Mouse (Mus musculus) kidney, postnatal 0 days (tissue): ENCODE data around the gene Tenm4. TPM values are rescaled to one million over a fixed set of nuclear protein-coding genes. Genes with fewer than 3 reads are reported as not detected.
A peak's percentile ranks its signal among the peaks of the same experiment; 100 is the strongest.

Experiments used
- ATAC-seq: fragments of 200-750 bp; cut with Nextera tagmentation; replicated peaks from 2 replicates; pipeline ENCODE4 v1.8.0; 2017; ENCODE audit warnings: low read depth, moderate number of reproducible peaks, moderate TSS enrichment, moderate library complexity; ENCODE audit not compliant: low FRiP score
- DNase-seq: peaks from one replicate; pipeline ENCODE4 v3.0.0-alpha.2; 2016; ENCODE audit warnings: low spot score
- H3K27ac ChIP-seq: fragments of 300-500 bp; sonication (generic); 2 replicates; pipeline ENCODE4 v1.5.1; 2014; ENCODE audit warnings: mild to moderate bottlenecking
- H3K27me3 ChIP-seq: fragments of 300-500 bp; sonication (generic); 2 replicates; pipeline ENCODE4 v1.6.1; 2014; ENCODE audit warnings: low read length, mixed read lengths; ENCODE audit not compliant: insufficient read depth
- H3K36me3 ChIP-seq: fragments of 300-500 bp; sonication (generic); 2 replicates; pipeline ENCODE4 v1.6.1; 2014; ENCODE audit warnings: low read length, mixed read lengths; ENCODE audit not compliant: insufficient read depth
- H3K4me1 ChIP-seq: fragments of 300-500 bp; sonication (generic); replicated peaks from 2 replicates; pipeline ENCODE4 v1.6.1; 2014; ENCODE audit warnings: antibody characterized with exemption, low read length, mixed read lengths; ENCODE audit not compliant: insufficient read depth
- H3K4me2 ChIP-seq: fragments of 300-500 bp; sonication (generic); 2 replicates; pipeline ENCODE4 v1.6.1; 2014; ENCODE audit warnings: mild to moderate bottlenecking, low read length, moderate library complexity, mixed read lengths
- H3K4me3 ChIP-seq: fragments of 300-500 bp; sonication (generic); replicated peaks from 2 replicates; pipeline ENCODE4 v1.5.1; 2014; ENCODE audit warnings: low read depth, low read length
- H3K9ac ChIP-seq: fragments of 300-500 bp; sonication (generic); 2 replicates; pipeline ENCODE4 v1.6.1; 2014; ENCODE audit warnings: low read depth, low read length
- H3K9me3 ChIP-seq: fragments of 300-500 bp; sonication (generic); replicated peaks from 2 replicates; pipeline ENCODE4 v1.6.1; 2016; ENCODE audit warnings: low read length, inconsistent platforms, mixed read lengths
- CTCF ChIP-seq: IDR thresholded peaks from 2 replicates; pipeline ENCODE4 v1.5.1; 2016; ENCODE audit warnings: antibody characterized with exemption, low read depth, mild to moderate bottlenecking, moderate library complexity
- WGBS: fragments of 180-500 bp; shearing (Covaris S2); extraction: QIAGEN DNeasy Blood & Tissue Kit; methylation state at CpG from one replicate; pipeline ENCODE4 v1.1.7; 2014; 5-methylcytosine and 5-hydroxymethylcytosine counted together
- polyA plus RNA-seq: library from polyadenylated mRNA; unstranded; fragments of >200 nt; fragmentation: Nextera tagmentation; extraction: Ambion mirVana; gene quantifications from 2 replicates; pipeline ENCODE4 v1.2.1, GENCODE M21; 2015

Tenm4 gene
- polyA plus RNA-seq, 1 experiment from 2014 or later, result 22.6 TPM

- no peak for TF ChIP-seq CTCF
- Histone ChIP-seq H3K4me3 (no peak overlapping the region), H3K9ac (no peak overlapping the region), H3K9me3 (no peaks in the 10 kb centered on the region), H3K36me3 (no peaks in the 10 kb centered on the region), H3K27me3 (no peaks in the 10 kb centered on the region), H3K4me1 (peaks cover 7% of the 10 kb centered on the region), H3K27ac (peak overlapping the region; percentile 55), H3K4me2 (no peak overlapping the region)
- WGBS, result 83% methylated on average over 17 of the region's 17 CpGs
- no peak for ATAC-seq
- no peak for DNase-seq
Observed at GRCm38 (mm10) chr7:96773585-96774225, 602.7 kb downstream of the Tenm4 start.

GRCm38 (mm10) chr7:96775080-96775486, 604.0 kb downstream of the Tenm4 start:
- no peak overlapping the region for H3K4me3 ChIP-seq
- 5% methylated on average over 6 of the region's 6 CpGs for WGBS
- peak overlapping the region; percentile 55 for H3K27ac ChIP-seq
- H3K4me1 ChIP-seq, result peaks cover 7% of the 10 kb centered on the region
- TF ChIP-seq CTCF, result peak; percentile 18; the same call in 1 of the 2 replicates
- DNase-seq, result peak; percentile 93
- peak; percentile 55 for ATAC-seq
- H3K27me3 ChIP-seq, result no peaks in the 10 kb centered on the region
- H3K36me3 ChIP-seq, result no peaks in the 10 kb centered on the region
- H3K4me2 ChIP-seq, result 0 out of 2 replicates have a peak overlapping the region, but pooled peaks have one; percentile 11
- no peaks in the 10 kb centered on the region for H3K9me3 ChIP-seq
- H3K9ac ChIP-seq, result no peak overlapping the region

- Histone ChIP-seq H3K27ac (no peak overlapping the region), H3K4me3 (no peak overlapping the region), H3K9ac (no peak overlapping the region), H3K27me3 (no peaks in the 10 kb centered on the region), H3K36me3 (no peaks in the 10 kb centered on the region), H3K4me2 (no peak overlapping the region), H3K9me3 (no peaks in the 10 kb centered on the region), H3K4me1 (peaks cover 7% of the 10 kb centered on the region)
- TF ChIP-seq CTCF, result no peak
- WGBS, result 78% methylated on average over 8 of the region's 8 CpGs
- no peak for ATAC-seq
- no peak for DNase-seq
Observed at GRCm38 (mm10) chr7:96777938-96778600, 607.0 kb downstream of the Tenm4 start.

- peak; percentile 70 for TF ChIP-seq CTCF
- no peak for ATAC-seq
- DNase-seq, result peak; percentile 52
Observed at GRCm38 (mm10) chr7:96778601-96778969, 607.5 kb downstream of the Tenm4 start.

GRCm38 (mm10) chr7:96780556-96780955, 609.5 kb downstream of the Tenm4 start:
- Histone ChIP-seq H3K9ac (no peak overlapping the region), H3K9me3 (no peaks in the 10 kb centered on the region), H3K4me2 (no peak overlapping the region), H3K27ac (no peak overlapping the region), H3K4me3 (no peak overlapping the region), H3K36me3 (no peaks in the 10 kb centered on the region), H3K27me3 (no peaks in the 10 kb centered on the region), H3K4me1 (no peaks in the 10 kb centered on the region; the same call in 1 of the 2 replicates)
- no peak for TF ChIP-seq CTCF
- 76% methylated on average over 1 of the region's 1 CpGs for WGBS
- no peak for DNase-seq
- no peak for ATAC-seq

More at GRCm38 (mm10) chr7:96778601-96778969, 607.5 kb downstream of the Tenm4 start:
- no peaks in the 10 kb centered on the region for H3K27me3 ChIP-seq
- H3K4me2 ChIP-seq, result no peak overlapping the region
- H3K4me3 ChIP-seq, result no peak overlapping the region
- H3K4me1 ChIP-seq, result peaks cover 7% of the 10 kb centered on the region
- no peaks in the 10 kb centered on the region for H3K36me3 ChIP-seq
- no peak overlapping the region for H3K9ac ChIP-seq
- no peak overlapping the region for H3K27ac ChIP-seq
- 78% methylated on average over 3 of the region's 3 CpGs for WGBS
- no peaks in the 10 kb centered on the region for H3K9me3 ChIP-seq

- TF ChIP-seq CTCF, result no peak
- 71% methylated on average over 6 of the region's 6 CpGs for WGBS
- ATAC-seq, result no peak
Observed at GRCm38 (mm10) chr7:96781068-96781467, 610.0 kb downstream of the Tenm4 start.

More at GRCm38 (mm10) chr7:96781068-96781467, 610.0 kb downstream of the Tenm4 start:
- no peak overlapping the region for H3K4me2 ChIP-seq
- H3K4me1 ChIP-seq, result no peaks in the 10 kb centered on the region
- no peaks in the 10 kb centered on the region for H3K9me3 ChIP-seq
- no peak overlapping the region for H3K9ac ChIP-seq
- H3K4me3 ChIP-seq, result no peak overlapping the region
- no peaks in the 10 kb centered on the region for H3K36me3 ChIP-seq
- no peak overlapping the region for H3K27ac ChIP-seq
- H3K27me3 ChIP-seq, result no peaks in the 10 kb centered on the region
- no peak for DNase-seq
